Mouse (Mus musculus) heart, postnatal 36 days (tissue): Measurements from ENCODE around the gene Rnft1. TPM values are rescaled to one million over a fixed set of nuclear protein-coding genes. Genes with fewer than 3 reads are reported as not detected.
"Not testable (repeated sequence)": the region's sequence is repeated elsewhere in the genome, so short reads cannot be mapped to it uniquely, and the experiment has no call there.

ENCODE experiments used
- DNase-seq, 2 experiments: peaks; one replicate each; pipeline ENCODE4 v3.0.0; 2021 to 2022
- intact Hi-C: fragments of 180-260 bp; cut with DNase I; formaldehyde crosslinking; loops from one replicate; pipeline ENCODE4 v1.15.1; 2025
- total RNA-seq, 2 experiments: library from RNA; stranded (reverse); gene quantifications; 2 replicates each; pipeline ENCODE4 v1.2.3; 2021

The Rnft1 gene
- 10 to 100 TPM; 29.5 to 29.7 TPM for total RNA-seq

- peak; percentile 97 to 98 for DNase-seq
- intact Hi-C loops = no loop called here
Observed at GRCm38 (mm10) chr11:86484101-86484868, at the start of gene Rnft1. TSS of gene Rnft1 (plus strand) at chr11:86484657.

- intact Hi-C loops = no loop called here
- no peak for DNase-seq
Observed at GRCm38 (mm10) chr11:86436843-86437242, 47.6 kb upstream of the Rnft1 start.

GRCm38 (mm10) chr11:86438261-86438660 is 46.2 kb upstream of the Rnft1 start:
- intact Hi-C loops = no loop called here
- DNase-seq = no peak

GRCm38 (mm10) chr11:86440791-86441190 is 43.7 kb upstream of the Rnft1 start:
- DNase-seq = no peak
- intact Hi-C loops = no loop called here

GRCm38 (mm10) chr11:86453991-86454390 is 30.5 kb upstream of the Rnft1 start:
- DNase-seq = no peak
- intact Hi-C loops = no loop called here

- DNase-seq = no peak
- intact Hi-C loops = no loop called here
Observed at GRCm38 (mm10) chr11:86457545-86457944, 26.9 kb upstream of the Rnft1 start.

GRCm38 (mm10) chr11:86458866-86459265 is 25.6 kb upstream of the Rnft1 start:
- no peak for DNase-seq
- intact Hi-C loops = no loop called here

- no peak for DNase-seq
- intact Hi-C loops = no loop called here
Observed at GRCm38 (mm10) chr11:86462579-86462978, 21.9 kb upstream of the Rnft1 start.

- intact Hi-C loops = not testable (repeated sequence)
- DNase-seq = peak; percentile 49 to 57
Observed at GRCm38 (mm10) chr11:86464275-86464674, 20.2 kb upstream of the Rnft1 start.

GRCm38 (mm10) chr11:86468345-86468744 is 16.1 kb upstream of the Rnft1 start:
- intact Hi-C loops = no loop called here
- no peak for DNase-seq

GRCm38 (mm10) chr11:86468971-86469370 is 15.5 kb upstream of the Rnft1 start:
- intact Hi-C loops = no loop called here
- no peak for DNase-seq

GRCm38 (mm10) chr11:86471785-86472184 is 12.7 kb upstream of the Rnft1 start:
- DNase-seq = no peak
- intact Hi-C loops = no loop called here

- intact Hi-C loops = no loop called here
- no peak for DNase-seq
Observed at GRCm38 (mm10) chr11:86472771-86473171, 11.7 kb upstream of the Rnft1 start.

- intact Hi-C loops = no loop called here
- DNase-seq = no peak
Observed at GRCm38 (mm10) chr11:86473576-86473975, 10.9 kb upstream of the Rnft1 start.

- intact Hi-C loops = no loop called here
- peak in 1 of 2 experiments; percentile 46 for DNase-seq
Observed at GRCm38 (mm10) chr11:86484910-86485510, 553 bp downstream of the Rnft1 start.

- intact Hi-C loops = no loop called here
- DNase-seq = no peak
Observed at GRCm38 (mm10) chr11:86490782-86491181, 6.3 kb downstream of the Rnft1 start.

GRCm38 (mm10) chr11:86497356-86497755 is 12.9 kb downstream of the Rnft1 start:
- intact Hi-C loops = no loop called here
- DNase-seq = no peak

GRCm38 (mm10) chr11:86497908-86498307 is 13.5 kb downstream of the Rnft1 start:
- DNase-seq = no peak
- intact Hi-C loops = no loop called here

GRCm38 (mm10) chr11:86500795-86501194 is 16.3 kb downstream of the Rnft1 start:
- no peak for DNase-seq
- intact Hi-C loops = no loop called here

GRCm38 (mm10) chr11:86503121-86503520 is 18.7 kb downstream of the Rnft1 start:
- DNase-seq = no peak
- intact Hi-C loops = no loop called here

GRCm38 (mm10) chr11:86507334-86507733 is 22.9 kb downstream of the Rnft1 start:
- no peak for DNase-seq
- intact Hi-C loops = no loop called here

- DNase-seq = no peak
- intact Hi-C loops = no loop called here
Observed at GRCm38 (mm10) chr11:86507991-86508390, 23.5 kb downstream of the Rnft1 start.
